Mouse (Mus musculus) limb, embryonic 14.5 days (tissue): ENCODE measurements around the gene Creg1. TPM values are rescaled to one million over a fixed set of nuclear protein-coding genes. Genes with fewer than 3 reads are reported as not detected.
A peak's percentile ranks its signal among the peaks of the same experiment; 100 is the strongest.

ENCODE experiments used
- ATAC-seq: fragments of 200-750 bp; cut with Nextera tagmentation; 2 replicates; pipeline ENCODE4 v1.8.0; 2017; ENCODE audit warnings: low read depth, moderate number of reproducible peaks, moderate TSS enrichment; ENCODE audit not compliant: low FRiP score
- DNase-seq: peaks from one replicate; pipeline ENCODE4 v3.0.0-alpha.2; 2015; ENCODE audit warnings: low spot score
- H3K27ac ChIP-seq: fragments of 300-500 bp; sonication (generic); replicated peaks from 2 replicates; pipeline ENCODE4 v1.5.1; 2014; ENCODE audit warnings: low read depth, mild to moderate bottlenecking, low read length, moderate library complexity, mixed read lengths
- H3K27me3 ChIP-seq: fragments of 300-500 bp; sonication (generic); 2 replicates; pipeline ENCODE4 v1.6.1; 2014; ENCODE audit warnings: low read length, mixed read lengths; ENCODE audit not compliant: control insufficient read depth, insufficient read depth
- H3K36me3 ChIP-seq: fragments of 300-500 bp; sonication (generic); 2 replicates; pipeline ENCODE4 v1.6.1; 2014; ENCODE audit warnings: mild to moderate bottlenecking, low read length, moderate library complexity, mixed read lengths; ENCODE audit not compliant: control insufficient read depth, insufficient read depth
- H3K4me1 ChIP-seq: fragments of 300-500 bp; sonication (generic); 2 replicates; pipeline ENCODE4 v1.6.1; 2014; ENCODE audit warnings: antibody characterized with exemption, low read length, mixed read lengths; ENCODE audit not compliant: control insufficient read depth, insufficient read depth
- H3K4me2 ChIP-seq: fragments of 300-500 bp; sonication (generic); replicated peaks from 2 replicates; pipeline ENCODE4 v1.6.1; 2014; ENCODE audit warnings: low read depth, mild to moderate bottlenecking, low read length, moderate library complexity; ENCODE audit not compliant: severe bottlenecking
- H3K4me3 ChIP-seq: fragments of 300-500 bp; sonication (generic); replicated peaks from 2 replicates; pipeline ENCODE4 v1.5.1; 2014; ENCODE audit warnings: low read length
- H3K9ac ChIP-seq: fragments of 300-500 bp; sonication (generic); 2 replicates; pipeline ENCODE4 v1.6.1; 2014; ENCODE audit warnings: mild to moderate bottlenecking, low read depth, low read length, moderate library complexity; ENCODE audit not compliant: severe bottlenecking
- H3K9me3 ChIP-seq: fragments of 300-500 bp; sonication (generic); 2 replicates; pipeline ENCODE4 v1.6.1; 2016; ENCODE audit warnings: low read length; ENCODE audit not compliant: control insufficient read depth
- POLR2A ChIP-seq: fragments of 200-500 bp; IDR thresholded peaks from 2 replicates; pipeline ENCODE4 v1.8.0; 2012; ENCODE audit warnings: inconsistent platforms, mild to moderate bottlenecking, moderate library complexity, borderline replicate concordance; ENCODE audit not compliant: insufficient read depth, insufficient read length; ENCODE audit errors: extremely low read depth
- WGBS: fragments of 180-500 bp; shearing (Covaris S2); extraction: QIAGEN DNeasy Blood & Tissue Kit; methylation state at CpG from one replicate; pipeline ENCODE4 v1.1.7; 2014; 5-methylcytosine and 5-hydroxymethylcytosine counted together
- polyA plus RNA-seq, 2 experiments: library from polyadenylated mRNA; depleted of rRNA in 1 of 2; stranded (reverse) in 1 of 2; unstranded in 1 of 2; fragments of >200 nt; fragmentation: Nextera tagmentation in 1 of 2; extraction: Ambion mirVana in 1 of 2; gene quantifications; 2 replicates each; pipeline versions ENCODE4 v1.2.1 to v1.2.3; 2012 to 2014

Creg1 gene
- polyA plus RNA-seq, 2 experiments: 22.9 to 68.4 TPM

DNA sequence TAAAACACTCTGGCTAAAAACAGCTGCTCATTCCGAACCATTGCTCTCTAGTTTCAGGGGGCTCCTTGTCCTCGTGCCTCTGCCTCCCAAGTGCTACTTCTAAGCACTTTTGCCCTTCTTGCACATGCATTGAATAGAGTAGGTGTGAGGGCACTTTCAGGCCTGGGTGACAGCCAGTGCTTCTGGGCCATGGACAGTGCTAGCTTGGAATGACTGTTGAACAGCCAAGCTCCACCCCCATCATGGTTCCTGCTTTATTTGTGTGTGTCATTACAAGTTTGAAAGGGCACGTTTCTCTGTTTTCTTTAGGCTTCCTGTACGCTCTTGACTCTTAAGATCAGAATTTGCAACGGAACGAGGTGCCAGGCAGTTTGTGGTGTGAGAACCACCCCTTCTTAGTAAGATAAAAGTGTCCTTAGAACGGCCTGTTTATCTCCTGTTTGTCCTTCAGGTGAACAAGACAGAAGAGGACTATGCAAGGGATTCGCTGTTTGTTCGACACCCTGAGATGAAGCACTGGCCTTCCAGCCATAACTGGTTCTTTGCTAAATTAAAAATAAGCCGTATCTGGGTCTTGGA is 6.7 kb downstream of the Creg1 start:
- TF ChIP-seq POLR2A: no peak
- no peak overlapping the region for H3K27ac ChIP-seq
- H3K4me1 ChIP-seq: no peaks in the 10 kb centered on the region
- no peak overlapping the region for H3K4me3 ChIP-seq
- ATAC-seq (no peak), DNase-seq (no peak)
- H3K27me3 ChIP-seq: no peaks in the 10 kb centered on the region
- H3K9me3 ChIP-seq: no peaks in the 10 kb centered on the region
- no peak overlapping the region for H3K9ac ChIP-seq
- no peak overlapping the region for H3K4me2 ChIP-seq
- 72% methylated on average over 10 of the region's 10 CpGs for WGBS
- peaks cover 6% of the 10 kb centered on the region; the same call in 1 of the 2 replicates for H3K36me3 ChIP-seq

DNA sequence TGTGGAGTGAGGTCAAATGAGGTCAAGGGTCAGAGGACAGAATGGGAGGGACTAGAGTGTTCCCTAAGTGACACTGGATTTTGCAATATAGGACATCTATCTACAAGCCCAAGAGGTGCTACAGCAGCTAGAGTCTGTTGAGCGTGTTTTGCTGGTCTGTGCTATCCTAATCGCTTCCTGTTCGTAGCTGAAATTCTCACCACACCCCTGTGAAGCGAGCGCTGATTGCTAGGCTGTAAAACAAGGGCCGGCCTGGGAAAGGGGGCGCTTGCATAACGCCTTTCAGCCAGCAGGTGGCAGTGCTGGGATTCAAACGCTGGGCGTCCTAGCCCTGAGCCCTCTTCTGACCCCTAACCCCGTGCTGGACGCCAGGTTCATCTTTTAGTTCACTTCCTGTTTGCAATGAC is 7.9 kb downstream of the Creg1 start:
- Histone ChIP-seq H3K4me3 (no peak overlapping the region), H3K27me3 (no peaks in the 10 kb centered on the region), H3K4me1 (no peaks in the 10 kb centered on the region), H3K4me2 (no peak overlapping the region), H3K36me3 (peaks cover 6% of the 10 kb centered on the region; the same call in 1 of the 2 replicates), H3K9me3 (no peaks in the 10 kb centered on the region), H3K9ac (no peak overlapping the region), H3K27ac (no peak overlapping the region)
- WGBS: 2% methylated on average over 12 of the region's 12 CpGs
- peak; percentile 76 for ATAC-seq
- peak; percentile 83 for DNase-seq
- TF ChIP-seq POLR2A: no peak

DNA sequence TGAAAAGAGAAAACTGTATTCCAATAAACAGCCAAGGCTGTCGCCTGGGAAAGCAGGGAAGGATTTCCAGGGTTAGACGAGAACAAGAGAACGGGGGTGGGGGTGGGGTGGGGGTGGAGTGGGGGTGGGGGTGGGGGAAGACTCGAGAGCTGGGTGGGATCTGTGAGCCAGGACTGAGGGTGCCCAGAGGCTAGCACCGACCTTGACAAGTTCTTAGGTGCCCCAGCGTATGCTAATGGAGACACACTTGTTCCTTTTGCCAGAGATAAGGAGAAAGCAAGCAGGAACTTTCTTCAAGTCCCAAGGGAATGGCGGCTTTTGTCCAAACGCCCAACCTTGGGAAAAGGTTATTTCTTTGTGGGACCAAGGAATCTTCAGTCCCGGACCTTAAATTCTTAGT is 8.5 kb downstream of the Creg1 start:
- ATAC-seq: no peak
- DNase-seq: no peak
- Histone ChIP-seq H3K36me3 (peaks cover 6% of the 10 kb centered on the region; the same call in 1 of the 2 replicates), H3K27me3 (no peaks in the 10 kb centered on the region), H3K9ac (no peak overlapping the region), H3K4me2 (no peak overlapping the region), H3K4me1 (no peaks in the 10 kb centered on the region), H3K9me3 (no peaks in the 10 kb centered on the region), H3K27ac (no peak overlapping the region), H3K4me3 (no peak overlapping the region)
- WGBS: 57% methylated on average over 9 of the region's 9 CpGs
- no peak for TF ChIP-seq POLR2A

DNA sequence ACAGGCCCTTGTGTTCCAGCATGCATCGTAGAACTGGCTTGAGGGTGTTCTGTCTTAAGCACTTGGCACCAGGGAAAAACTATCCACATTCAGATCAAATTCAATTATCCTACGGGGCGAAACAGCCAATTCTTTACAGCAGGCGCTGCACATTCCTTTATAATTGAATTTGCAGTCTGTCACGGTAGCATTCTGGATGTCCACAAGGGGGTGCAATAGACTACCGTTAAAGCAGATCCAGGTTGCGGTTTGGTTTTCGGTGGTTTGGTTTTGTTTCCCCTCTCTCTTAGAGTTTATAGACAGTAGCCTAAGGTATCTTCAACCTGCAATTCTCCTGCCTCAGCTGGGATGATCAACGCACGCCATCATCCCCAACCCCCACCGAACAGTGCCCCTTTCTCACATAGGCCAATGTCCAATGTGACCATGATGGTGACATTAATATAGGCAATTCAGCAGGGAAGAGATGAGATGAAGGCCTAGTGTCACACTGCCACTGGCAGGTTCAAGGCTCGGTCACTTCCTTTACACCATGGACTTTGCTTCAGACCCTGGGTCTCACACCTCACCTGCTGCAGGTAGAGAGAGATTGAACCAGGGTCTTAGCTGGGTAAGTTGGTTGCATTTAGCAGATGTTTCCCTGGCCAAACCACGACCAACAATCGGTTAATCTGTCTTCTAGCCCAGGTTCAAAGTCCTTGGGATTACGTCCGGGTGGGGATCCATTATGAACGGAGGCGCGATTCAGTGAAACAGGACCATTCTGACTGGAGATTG is 12.2 kb downstream of the Creg1 start:
- no peaks in the 10 kb centered on the region for H3K9me3 ChIP-seq
- H3K36me3 ChIP-seq: peaks cover 3% of the 10 kb centered on the region; the same call in 1 of the 2 replicates
- 50% methylated on average over 19 of the region's 19 CpGs for WGBS
- H3K27ac ChIP-seq: no peak overlapping the region
- ATAC-seq (no peak), DNase-seq (peak; percentile 85)
- no peak overlapping the region for H3K9ac ChIP-seq
- H3K4me3 ChIP-seq: no peak overlapping the region
- 0 out of 2 replicates have a peak, but pooled peaks cover 4% of the 10 kb centered on the region for H3K4me1 ChIP-seq
- H3K4me2 ChIP-seq: no peak overlapping the region
- no peak for TF ChIP-seq POLR2A
- H3K27me3 ChIP-seq: no peaks in the 10 kb centered on the region

DNA sequence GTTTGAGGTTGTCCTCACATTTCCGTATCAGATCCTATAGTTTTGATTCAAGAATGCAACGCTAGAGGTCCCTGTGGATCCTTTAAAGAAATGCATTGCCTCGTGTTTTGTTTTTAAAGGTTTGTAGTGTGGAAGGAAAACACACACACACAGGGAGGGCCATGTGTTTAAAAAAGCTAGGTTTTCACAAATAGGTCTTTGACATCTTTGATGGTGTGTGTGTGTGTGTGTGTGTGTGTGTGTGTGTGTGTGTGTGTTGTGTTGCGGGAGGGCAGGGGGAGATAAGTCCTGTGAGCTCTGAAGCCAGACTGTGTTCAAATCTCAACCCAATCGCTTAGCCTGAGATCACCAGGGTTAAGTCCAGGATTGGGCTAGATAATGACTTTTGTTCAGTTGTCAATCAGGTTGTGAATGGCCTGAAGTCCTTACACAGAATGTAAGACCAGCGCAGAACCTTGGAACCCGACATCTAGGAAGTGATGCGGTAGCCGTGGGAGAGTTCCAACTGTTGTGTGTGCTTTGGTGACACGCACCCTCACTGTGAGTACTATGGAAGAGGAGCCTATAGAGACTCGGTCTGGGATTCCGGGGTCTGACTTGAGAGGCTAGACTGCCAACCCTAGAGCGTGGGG is 16.5 kb downstream of the Creg1 start:
- peaks cover 6% of the 10 kb centered on the region; the same call in 1 of the 2 replicates for H3K27me3 ChIP-seq
- ATAC-seq (peak; percentile 24; the same call in 1 of the 2 replicates), DNase-seq (peak; percentile 77)
- TF ChIP-seq POLR2A: no peak
- no peaks in the 10 kb centered on the region for H3K36me3 ChIP-seq
- 0 out of 2 replicates have a peak overlapping the region, but pooled peaks have one; percentile 25 for H3K9ac ChIP-seq
- no peak overlapping the region for H3K27ac ChIP-seq
- no peaks in the 10 kb centered on the region for H3K9me3 ChIP-seq
- peak overlapping the region; percentile 53 for H3K4me2 ChIP-seq
- H3K4me3 ChIP-seq: peak overlapping the region; percentile 30
- 0 out of 2 replicates have a peak, but pooled peaks cover 6% of the 10 kb centered on the region for H3K4me1 ChIP-seq
- WGBS: 4% methylated on average over 13 of the region's 13 CpGs
